Mouse (Mus musculus) spleen, postnatal 4 days (tissue): ENCODE data around the gene Pde6b.
A peak's percentile ranks its signal among the peaks of the same experiment; 100 is the strongest.

Experiments used
- DNase-seq, 2 experiments: peaks; one replicate each; pipeline ENCODE4 v3.0.0; 2022; ENCODE audit warnings: low spot score in 2 of 2

Pde6b gene

GRCm38 (mm10) chr5:108389744-108390143 lies 1.6 kb downstream of the Pde6b start:
- DNase-seq: no peak

GRCm38 (mm10) chr5:108403453-108403852 lies 15.3 kb downstream of the Pde6b start:
- DNase-seq: no peak

GRCm38 (mm10) chr5:108405460-108405859 lies 17.3 kb downstream of the Pde6b start:
- DNase-seq: no peak

GRCm38 (mm10) chr5:108406977-108407376 lies 18.8 kb downstream of the Pde6b start:
- DNase-seq: no peak

- DNase-seq: no peak
These were observed 26.5 kb downstream of the Pde6b start for GRCm38 (mm10) chr5:108414711-108415110.

- DNase-seq: no peak
These were observed 34.5 kb downstream of the Pde6b start for GRCm38 (mm10) chr5:108422741-108423140.

GRCm38 (mm10) chr5:108423427-108423826 lies 35.2 kb downstream of the Pde6b start:
- no peak for DNase-seq

- DNase-seq: peak; percentile 46 to 70
These were observed 39.0 kb downstream of the Pde6b start for GRCm38 (mm10) chr5:108427186-108427585.

GRCm38 (mm10) chr5:108431196-108431595 lies 43.0 kb downstream of the Pde6b start:
- DNase-seq: no peak

- peak; percentile 93 to 98 for DNase-seq
These were observed 45.8 kb downstream of the Pde6b start, which contains the start of gene Atp5k for GRCm38 (mm10) chr5:108433804-108434587. Atp5k (minus strand) TSS chr5:108434448.

GRCm38 (mm10) chr5:108436101-108436500 lies 47.9 kb downstream of the Pde6b start:
- DNase-seq: no peak

- no peak for DNase-seq
These were observed 58.8 kb downstream of the Pde6b start for GRCm38 (mm10) chr5:108446973-108447372.

- DNase-seq: no peak
These were observed 59.7 kb downstream of the Pde6b start for GRCm38 (mm10) chr5:108447857-108448256.

GRCm38 (mm10) chr5:108448785-108449668 lies 60.8 kb downstream of the Pde6b start, which contains the start of gene Mfsd7a:
Mfsd7a (minus strand) TSS chr5:108448891.
- DNase-seq: peak; percentile 57 to 78

GRCm38 (mm10) chr5:108450837-108451540 lies 62.8 kb downstream of the Pde6b start:
- no peak for DNase-seq

GRCm38 (mm10) chr5:108451611-108452010 lies 63.4 kb downstream of the Pde6b start:
- DNase-seq: no peak

GRCm38 (mm10) chr5:108452422-108452821 lies 64.2 kb downstream of the Pde6b start:
- no peak for DNase-seq

GRCm38 (mm10) chr5:108454094-108454493 lies 65.9 kb downstream of the Pde6b start:
- DNase-seq: no peak

- DNase-seq: no peak
These were observed 70.5 kb downstream of the Pde6b start for GRCm38 (mm10) chr5:108458706-108459105.

GRCm38 (mm10) chr5:108460461-108460860 lies 72.3 kb downstream of the Pde6b start:
- DNase-seq: no peak

- DNase-seq: peak; percentile 98
These were observed 73.2 kb downstream of the Pde6b start, which contains the start of gene Pcgf3 for GRCm38 (mm10) chr5:108461082-108462065. Pcgf3 (plus strand) TSS chr5:108461232.
